Mouse (Mus musculus) liver, embryonic 16.5 days (tissue): ENCODE measurements around the gene Olfr1028. TPM values are rescaled to one million over a fixed set of nuclear protein-coding genes. Genes with fewer than 3 reads are reported as not detected.

Experiments used
- polyA plus RNA-seq: library from polyadenylated mRNA; unstranded; fragments of >200 nt; fragmentation: Nextera tagmentation; extraction: Ambion mirVana; gene quantifications from 2 replicates; pipeline ENCODE4 v1.2.1, GENCODE M21; 2015

The Olfr1028 gene
- polyA plus RNA-seq, 1 experiment from 2014 or later = not detected

Other genes starting within 250 kb of the Olfr1028 start
- gene Olfr1009, start 235.0 kb upstream of the Olfr1028 start, polyA plus RNA-seq = not detected in 2 replicates
- not detected in 2 replicates for gene Olfr1012, start 187.7 kb upstream of the Olfr1028 start, polyA plus RNA-seq
- not detected in 2 replicates for gene Olfr1013, start 183.3 kb upstream of the Olfr1028 start, polyA plus RNA-seq
- not detected in 2 replicates for gene Olfr1014, start 177.7 kb upstream of the Olfr1028 start, polyA plus RNA-seq
- gene Olfr1015, start 168.4 kb upstream of the Olfr1028 start, polyA plus RNA-seq = not detected in 2 replicates
- gene Olfr1016, start 147.9 kb upstream of the Olfr1028 start, polyA plus RNA-seq = not detected in 2 replicates
- gene Olfr1018, start 132.0 kb upstream of the Olfr1028 start, polyA plus RNA-seq = not detected in 2 replicates
- gene Olfr1019, start 105.0 kb upstream of the Olfr1028 start, polyA plus RNA-seq = not detected in 2 replicates
- gene Olfr1020, start 103.4 kb upstream of the Olfr1028 start, polyA plus RNA-seq = not detected in 2 replicates
- not detected in 2 replicates for gene Olfr1022, start 81.8 kb upstream of the Olfr1028 start, polyA plus RNA-seq
- not detected in 2 replicates for gene Olfr1023, start 64.8 kb upstream of the Olfr1028 start, polyA plus RNA-seq
- gene Olfr1024, start 45.4 kb upstream of the Olfr1028 start, polyA plus RNA-seq = not detected in 2 replicates
- gene Olfr1025-ps1, start 35.2 kb upstream of the Olfr1028 start, polyA plus RNA-seq = not detected in 2 replicates
- gene Olfr1026, start 28.9 kb upstream of the Olfr1028 start, polyA plus RNA-seq = not detected in 2 replicates
- gene Olfr1029, start 23.5 kb downstream of the Olfr1028 start, polyA plus RNA-seq = not detected in 2 replicates
- gene Olfr1030, start 28.8 kb downstream of the Olfr1028 start, polyA plus RNA-seq = not detected in 2 replicates
- not detected in 2 replicates for gene Olfr1031, start 39.9 kb downstream of the Olfr1028 start, polyA plus RNA-seq
- not detected in 2 replicates for gene Olfr1032, start 55.1 kb downstream of the Olfr1028 start, polyA plus RNA-seq
- gene Olfr1033, start 70.2 kb downstream of the Olfr1028 start, polyA plus RNA-seq = 1.1 and 1.5 TPM in 2 replicates
- gene Olfr1034, start 95.4 kb downstream of the Olfr1028 start, polyA plus RNA-seq = 0.05 and 0.06 TPM in 2 replicates
- gene Olfr1036, start 123.6 kb downstream of the Olfr1028 start, polyA plus RNA-seq = not detected in 2 replicates
- gene Olfr1037, start 136.9 kb downstream of the Olfr1028 start, polyA plus RNA-seq = not detected in 2 replicates
- not detected in 2 replicates for gene Olfr1039, start 185.5 kb downstream of the Olfr1028 start, polyA plus RNA-seq
- not detected in 2 replicates for gene Olfr1040, start 196.3 kb downstream of the Olfr1028 start, polyA plus RNA-seq
- not detected in 2 replicates for gene Olfr1042, start 211.4 kb downstream of the Olfr1028 start, polyA plus RNA-seq
- gene Olfr1043, start 217.1 kb downstream of the Olfr1028 start, polyA plus RNA-seq = not detected in 2 replicates
- not detected in 2 replicates for gene Olfr1044, start 227.4 kb downstream of the Olfr1028 start, polyA plus RNA-seq
- gene Olfr52, start 235.2 kb downstream of the Olfr1028 start, polyA plus RNA-seq = not detected in 2 replicates